Mouse (Mus musculus) bone marrow, adult 2 months (tissue): ENCODE measurements at regions not wholly inside any gene's neighbourhood (a gene's known extent, or its start where the extent isn't known, plus 50 kb on each side); places are given as distances from the start of the nearest gene placed in this dataset.

Experiments used
- H3K27ac ChIP-seq: fragments of 200-500 bp; 2 replicates; pipeline ENCODE4 v1.5.1; 2012; ENCODE audit warnings: low read depth, mild to moderate bottlenecking, control low read depth, inconsistent platforms, low read length; ENCODE audit not compliant: control insufficient read depth, poor library complexity, insufficient read depth
- H3K4me1 ChIP-seq: fragments of 200-500 bp; 2 replicates; pipeline ENCODE4 v1.6.1; 2011; ENCODE audit warnings: low read length; ENCODE audit not compliant: control insufficient read depth, insufficient read depth
- H3K4me3 ChIP-seq: fragments of 200-500 bp; replicated peaks from 2 replicates; pipeline ENCODE3; 2011; ENCODE audit warnings: mild to moderate bottlenecking, low read depth, low read length, control low read depth; ENCODE audit not compliant: control insufficient read depth
- CTCF ChIP-seq: fragments of 200-500 bp; IDR thresholded peaks from 2 replicates; pipeline ENCODE4 v1.5.1; 2011; ENCODE audit warnings: low read length, control low read depth; ENCODE audit not compliant: control insufficient read depth, insufficient read depth
- POLR2A ChIP-seq: fragments of 200-500 bp; IDR thresholded peaks from 2 replicates; pipeline ENCODE4 v1.6.1; 2011; ENCODE audit warnings: low read depth, mild to moderate bottlenecking, control low read depth, low read length, borderline replicate concordance; ENCODE audit not compliant: control insufficient read depth
- WGBS: fragments of 180-500 bp; shearing (Covaris S2); methylation state at CpG from one replicate; pipeline ENCODE4 v1.1.7; 2018; 5-methylcytosine and 5-hydroxymethylcytosine counted together

DNA sequence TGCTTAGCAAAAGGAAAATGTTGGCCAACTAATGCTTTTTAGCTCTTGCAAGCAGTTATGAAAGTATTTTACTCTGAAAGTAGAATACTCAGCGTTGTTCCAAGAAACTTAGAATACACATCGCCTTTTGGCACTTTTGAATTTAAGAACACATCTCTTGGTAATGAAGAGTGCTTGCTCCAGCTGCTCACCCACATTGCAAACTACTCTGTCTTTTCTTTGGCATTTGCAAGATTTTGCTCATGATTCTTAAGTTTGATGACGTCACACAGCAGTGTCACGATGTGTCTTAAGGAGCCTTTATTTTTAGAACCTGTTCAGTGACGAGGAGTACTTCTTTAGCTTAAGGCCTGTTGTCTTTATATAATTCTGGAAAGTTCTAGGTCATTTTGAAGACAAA lies 104.1 kb upstream of the Tdrd3 start:
- no peak overlapping the region for H3K4me3 ChIP-seq

DNA sequence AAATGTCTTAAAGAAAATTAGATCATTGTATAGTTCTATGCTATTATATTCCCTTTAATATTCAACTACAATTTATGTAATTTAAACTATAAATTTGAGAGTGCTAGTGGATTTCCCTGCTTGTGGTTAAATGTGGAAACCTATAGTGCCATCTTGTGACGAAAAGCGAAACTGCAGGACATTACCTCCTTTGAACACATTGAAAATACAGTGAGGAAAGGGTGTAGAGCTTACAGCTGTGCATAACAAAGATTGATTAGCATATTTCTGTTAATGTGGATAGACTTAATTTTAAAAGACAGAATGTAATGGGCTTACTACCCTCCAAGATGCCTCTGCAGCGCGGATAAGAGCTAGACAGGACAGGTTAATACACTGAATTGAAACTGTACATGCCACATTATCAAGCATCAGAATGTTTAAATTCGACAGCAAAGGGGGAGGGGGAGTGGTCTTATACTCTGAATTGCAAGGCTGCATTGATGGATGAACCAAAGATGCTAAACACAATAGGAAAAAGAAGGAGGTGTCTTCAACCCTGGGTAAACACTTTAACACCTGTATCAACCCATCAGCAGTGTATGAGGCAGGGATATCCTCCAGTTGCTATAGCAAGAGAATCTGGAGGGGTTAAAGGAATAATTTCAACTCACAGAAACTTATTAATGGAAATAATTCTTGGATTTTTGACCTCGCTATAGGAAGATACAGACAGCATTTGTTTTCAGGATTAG lies 101.3 kb upstream of the Tdrd3 start:
- WGBS, result 31% methylated on average over 6 of the region's 6 CpGs
- H3K27ac ChIP-seq, result no peak overlapping the region
- no peak overlapping the region for H3K4me3 ChIP-seq
- H3K4me1 ChIP-seq, result no peaks in the 10 kb centered on the region
- TF ChIP-seq CTCF (no peak), POLR2A (no peak)

More for the DNA sequence above, 104.1 kb upstream of the Tdrd3 start:
- 79% methylated on average over 5 of the region's 5 CpGs for WGBS
- Histone ChIP-seq H3K27ac (no peak overlapping the region), H3K4me1 (no peaks in the 10 kb centered on the region)
- TF ChIP-seq POLR2A (no peak), CTCF (no peak)

DNA sequence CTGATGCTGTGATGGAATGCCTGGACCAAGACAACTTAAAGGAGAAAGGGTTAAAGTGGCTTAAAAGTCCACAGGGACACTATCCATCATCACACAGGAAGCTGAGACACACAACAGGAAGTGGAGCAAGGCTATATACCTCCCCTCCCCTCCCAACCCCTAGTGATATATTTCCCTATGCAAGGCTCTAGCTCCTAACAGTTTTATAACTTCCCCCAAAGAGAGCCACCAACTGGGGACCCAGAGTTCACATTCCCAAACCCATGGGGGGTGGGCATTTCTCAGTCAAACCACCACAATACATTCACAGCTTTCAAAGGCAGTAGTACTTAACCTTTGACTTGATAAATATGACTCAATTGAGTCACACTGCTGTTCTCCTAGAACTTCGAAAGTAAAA lies 88.6 kb upstream of the Tdrd3 start:
- H3K27ac ChIP-seq, result no peak overlapping the region
- no peak overlapping the region for H3K4me3 ChIP-seq
- WGBS, result 73% methylated on average over 1 of the region's 1 CpGs
- TF ChIP-seq CTCF, result no peak
- TF ChIP-seq POLR2A, result no peak
- no peaks in the 10 kb centered on the region for H3K4me1 ChIP-seq

DNA sequence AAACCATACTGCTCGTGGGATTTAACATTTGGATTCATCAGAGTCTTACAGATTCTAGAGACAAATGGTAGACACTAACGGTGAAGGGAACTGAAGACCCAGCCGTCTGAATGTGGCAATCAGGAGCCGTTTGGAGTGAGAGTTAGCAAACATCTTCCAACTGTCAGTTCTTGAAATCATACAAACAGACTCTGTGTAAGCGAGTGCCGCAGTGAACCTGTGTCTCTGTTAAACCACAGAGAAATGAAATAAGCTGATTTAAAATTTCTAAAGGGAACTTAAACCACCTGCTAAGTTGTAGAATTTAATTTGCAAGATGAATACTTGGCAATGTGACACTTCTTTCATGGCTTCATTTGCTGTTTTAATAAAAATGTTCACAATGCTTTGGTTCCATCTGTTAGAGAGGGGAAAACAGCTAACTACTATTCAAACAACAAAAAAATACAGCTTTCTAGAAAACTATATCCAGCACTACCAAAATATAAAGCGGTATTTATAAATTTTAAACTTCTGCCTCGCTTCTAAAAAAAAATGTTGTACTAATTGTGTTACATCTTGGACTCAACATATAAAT lies 78.4 kb upstream of the Tdrd3 start:
- WGBS, result 66% methylated on average over 8 of the region's 8 CpGs
- TF ChIP-seq CTCF (no peak), POLR2A (no peak)
- Histone ChIP-seq H3K4me3 (no peak overlapping the region), H3K27ac (no peak overlapping the region), H3K4me1 (no peaks in the 10 kb centered on the region)

DNA sequence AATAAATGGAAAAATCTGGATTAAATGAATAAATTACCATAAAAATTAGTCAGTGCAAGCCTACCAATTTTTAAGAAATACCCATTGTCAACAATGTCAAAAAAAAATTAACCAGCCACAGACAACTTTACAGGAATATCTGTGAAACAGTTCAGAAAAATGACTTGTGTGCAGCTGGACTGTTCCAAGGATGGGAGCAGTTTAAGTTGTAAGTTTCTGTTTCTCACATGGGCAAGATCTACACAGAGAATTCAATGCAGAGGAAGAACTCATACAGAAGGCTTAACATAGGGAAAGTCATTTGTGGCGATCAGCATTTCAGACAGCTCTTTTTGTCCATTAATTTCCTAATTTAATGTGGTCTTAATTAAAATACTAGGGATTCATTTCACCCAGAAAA lies 71.9 kb upstream of the Tdrd3 start:
- TF ChIP-seq POLR2A, result no peak
- TF ChIP-seq CTCF, result no peak
- Histone ChIP-seq H3K4me1 (no peaks in the 10 kb centered on the region; the same call in 1 of the 2 replicates), H3K27ac (no peak overlapping the region), H3K4me3 (no peak overlapping the region)
- 93% methylated on average over 1 of the region's 1 CpGs for WGBS

DNA sequence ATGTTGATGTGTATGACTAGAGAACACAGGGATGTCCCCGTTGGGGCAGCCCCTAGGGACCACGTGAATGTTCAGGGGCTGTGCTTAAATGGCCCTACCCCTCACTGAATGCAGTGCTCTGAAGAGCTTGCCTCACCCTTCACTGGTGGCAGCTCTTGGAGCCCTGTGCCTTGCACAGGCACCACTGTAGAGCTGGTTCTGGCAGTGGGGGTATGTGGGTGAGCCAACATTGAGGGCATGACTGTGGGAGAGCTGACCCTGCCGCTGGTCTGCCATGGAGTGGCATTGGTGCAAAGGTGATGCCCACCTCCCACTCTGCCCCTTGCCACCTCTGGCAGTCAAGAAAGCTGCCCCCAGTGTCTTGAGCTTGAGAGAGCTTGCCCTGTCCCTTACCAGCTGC lies 69.6 kb upstream of the Tdrd3 start:
- TF ChIP-seq POLR2A (no peak), CTCF (no peak)
- 75% methylated on average over 3 of the region's 3 CpGs for WGBS
- Histone ChIP-seq H3K27ac (no peak overlapping the region), H3K4me1 (no peaks in the 10 kb centered on the region; the same call in 1 of the 2 replicates), H3K4me3 (no peak overlapping the region)

DNA sequence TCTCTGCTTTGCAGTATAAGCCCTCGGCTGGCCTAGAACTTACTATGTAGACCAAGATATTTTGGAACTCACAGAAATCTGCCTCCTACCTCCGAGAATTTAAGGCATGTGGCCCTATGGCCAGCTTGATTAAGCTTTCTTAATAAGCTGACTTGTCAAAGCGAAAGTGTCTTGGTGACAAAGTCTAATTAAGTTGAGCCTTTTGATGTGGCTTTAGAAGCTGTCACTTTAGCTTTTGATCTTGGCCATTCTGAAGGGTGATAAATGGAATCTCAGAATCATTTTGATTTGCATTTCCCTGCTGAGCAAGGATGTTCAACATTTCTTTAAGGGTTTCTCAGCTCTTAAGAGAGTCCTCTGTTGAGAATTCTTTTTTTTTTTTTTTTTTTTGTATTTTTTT lies 67.6 kb upstream of the Tdrd3 start:
- WGBS, result 75% methylated on average over 3 of the region's 3 CpGs

DNA sequence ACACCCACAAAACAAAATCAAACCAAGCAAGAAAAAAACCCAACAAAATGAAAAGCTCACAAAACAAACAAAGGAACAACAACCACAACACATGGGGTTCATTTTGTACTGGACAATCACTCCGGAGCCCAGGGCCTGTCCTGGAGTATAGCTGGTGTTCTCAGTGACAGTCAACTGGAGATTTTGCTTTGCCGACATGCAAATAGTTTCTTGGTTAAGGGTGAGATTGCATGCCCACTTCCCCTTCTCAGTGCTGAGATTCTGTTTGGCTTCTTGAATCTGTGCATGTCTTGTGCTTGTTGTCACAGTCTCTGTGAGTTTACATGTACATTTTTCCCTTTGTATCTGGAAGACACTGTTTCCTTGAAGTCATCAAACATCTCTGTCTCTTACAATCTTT lies 50.6 kb upstream of the Tdrd3 start:
- Histone ChIP-seq H3K4me1 (no peaks in the 10 kb centered on the region), H3K4me3 (no peak overlapping the region), H3K27ac (no peak overlapping the region)
- TF ChIP-seq CTCF, result no peak
- TF ChIP-seq POLR2A, result no peak
- 69% methylated on average over 2 of the region's 2 CpGs for WGBS

More for the DNA sequence above, 67.6 kb upstream of the Tdrd3 start:
- Histone ChIP-seq H3K4me3 (no peak overlapping the region), H3K4me1 (no peaks in the 10 kb centered on the region; the same call in 1 of the 2 replicates), H3K27ac (no peak overlapping the region)
- no peak for TF ChIP-seq POLR2A
